Mouse (Mus musculus) embryo, embryonic 11.5 days (tissue): Measurements from ENCODE around the gene Prokr1.
"Not testable (repeated sequence)": the region's sequence is repeated elsewhere in the genome, so short reads cannot be mapped to it uniquely, and the experiment has no call there.

Source experiments
- DNase-seq: peaks from one replicate; pipeline ENCODE4 v3.0.0-alpha.2; 2012; ENCODE audit warnings: low read depth, low spot score

Prokr1 gene

GRCm38 (mm10) chr6:87571863-87572262, 18.7 kb downstream of the Prokr1 start:
- not testable (repeated sequence) for DNase-seq

- DNase-seq = no peak
Measured at GRCm38 (mm10) chr6:87567686-87568593, 22.6 kb downstream of the Prokr1 start.

- DNase-seq = no peak
Measured at GRCm38 (mm10) chr6:87565166-87565565, 25.4 kb downstream of the Prokr1 start.

GRCm38 (mm10) chr6:87564356-87564755, 26.2 kb downstream of the Prokr1 start:
- DNase-seq = no peak

GRCm38 (mm10) chr6:87553724-87554123, 36.8 kb downstream of the Prokr1 start:
- no peak for DNase-seq

GRCm38 (mm10) chr6:87552054-87552807, 38.3 kb downstream of the Prokr1 start:
- no peak for DNase-seq

GRCm38 (mm10) chr6:87547836-87548235, 42.7 kb downstream of the Prokr1 start:
- no peak for DNase-seq

GRCm38 (mm10) chr6:87547431-87547830, 43.1 kb downstream of the Prokr1 start:
- DNase-seq = no peak

- no peak for DNase-seq
Measured at GRCm38 (mm10) chr6:87545331-87546217, 45.0 kb downstream of the Prokr1 start.

- DNase-seq = no peak
Measured at GRCm38 (mm10) chr6:87542027-87542426, 48.5 kb downstream of the Prokr1 start.

- DNase-seq = no peak
Measured at GRCm38 (mm10) chr6:87541171-87541571, 49.4 kb downstream of the Prokr1 start.

- DNase-seq = no peak
Measured at GRCm38 (mm10) chr6:87538376-87539270, 51.9 kb downstream of the Prokr1 start.

- DNase-seq = no peak
Measured at GRCm38 (mm10) chr6:87537678-87538077, 52.9 kb downstream of the Prokr1 start.

GRCm38 (mm10) chr6:87536270-87536669, 54.3 kb downstream of the Prokr1 start:
- DNase-seq = no peak

- no peak for DNase-seq
Measured at GRCm38 (mm10) chr6:87535651-87536050, 54.9 kb downstream of the Prokr1 start.

GRCm38 (mm10) chr6:87534855-87535575, 55.5 kb downstream of the Prokr1 start:
- DNase-seq = no peak

- DNase-seq = no peak
Measured at GRCm38 (mm10) chr6:87532953-87533710, 57.4 kb downstream of the Prokr1 start, which contains the start of gene Arhgap25. TSS of gene Arhgap25 (minus strand) at chr6:87533259.

- DNase-seq = no peak
Measured at GRCm38 (mm10) chr6:87531456-87532015, 59.0 kb downstream of the Prokr1 start.

- DNase-seq = no peak
Measured at GRCm38 (mm10) chr6:87530386-87530785, 60.2 kb downstream of the Prokr1 start.
